Mouse (Mus musculus): ENCODE data around the gene Tia1.

Tia1 gene

GRCm38 (mm10) chr6:86431531-86431930 is 27.5 kb downstream of the Tia1 start:
- DNase-seq (ENCODE audit: low read depth) = no peak

GRCm38 (mm10) chr6:86433696-86434095 is 29.7 kb downstream of the Tia1 start:
- no peak for DNase-seq (ENCODE audit: low read depth)

- peak; percentile 51 for DNase-seq (ENCODE audit: low read depth)
Observed at GRCm38 (mm10) chr6:86437711-86438110, 33.7 kb downstream of the Tia1 start.

- DNase-seq (ENCODE audit: low read depth) = peak; percentile 90
Observed at GRCm38 (mm10) chr6:86438272-86439118, 34.5 kb downstream of the Tia1 start, which contains the start of gene C87436. Gene C87436 (plus strand): TSS chr6:86438374.

GRCm38 (mm10) chr6:86439119-86439496 is 35.1 kb downstream of the Tia1 start:
- DNase-seq (ENCODE audit: low read depth) = no peak

GRCm38 (mm10) chr6:86439531-86439930 is 35.5 kb downstream of the Tia1 start:
- DNase-seq (ENCODE audit: low read depth) = no peak

- no peak for DNase-seq (ENCODE audit: low read depth)
Observed at GRCm38 (mm10) chr6:86441571-86441970, 37.6 kb downstream of the Tia1 start.

- no peak for DNase-seq (ENCODE audit: low read depth)
Observed at GRCm38 (mm10) chr6:86445551-86445950, 41.5 kb downstream of the Tia1 start.

GRCm38 (mm10) chr6:86446927-86447568 is 43.0 kb downstream of the Tia1 start:
- no peak for DNase-seq (ENCODE audit: low read depth)

GRCm38 (mm10) chr6:86456727-86457126 is 52.7 kb downstream of the Tia1 start:
- DNase-seq (ENCODE audit: low read depth) = no peak

- DNase-seq (ENCODE audit: low read depth) = no peak
Observed at GRCm38 (mm10) chr6:86463079-86463478, 59.1 kb downstream of the Tia1 start.

- no peak for DNase-seq (ENCODE audit: low read depth)
Observed at GRCm38 (mm10) chr6:86471317-86471716, 67.3 kb downstream of the Tia1 start.

GRCm38 (mm10) chr6:86471760-86472099 is 67.7 kb downstream of the Tia1 start:
- no peak for DNase-seq (ENCODE audit: low read depth)

- peak; percentile 98 for DNase-seq (ENCODE audit: low read depth)
Observed at GRCm38 (mm10) chr6:86472100-86472955, 68.3 kb downstream of the Tia1 start.

- DNase-seq (ENCODE audit: low read depth) = no peak
Observed at GRCm38 (mm10) chr6:86473077-86473476, 69.1 kb downstream of the Tia1 start.

GRCm38 (mm10) chr6:86474072-86474471 is 70.1 kb downstream of the Tia1 start:
- no peak for DNase-seq (ENCODE audit: low read depth)

- no peak for DNase-seq (ENCODE audit: low read depth)
Observed at GRCm38 (mm10) chr6:86474646-86475181, 70.7 kb downstream of the Tia1 start.

GRCm38 (mm10) chr6:86475462-86476167 is 71.6 kb downstream of the Tia1 start:
- DNase-seq (ENCODE audit: low read depth) = no peak

GRCm38 (mm10) chr6:86476931-86477330 is 72.9 kb downstream of the Tia1 start:
- no peak for DNase-seq (ENCODE audit: low read depth)

- DNase-seq (ENCODE audit: low read depth) = no peak
Observed at GRCm38 (mm10) chr6:86479311-86479710, 75.3 kb downstream of the Tia1 start.

- no peak for DNase-seq (ENCODE audit: low read depth)
Observed at GRCm38 (mm10) chr6:86479816-86480188, 75.8 kb downstream of the Tia1 start.
